In the genomic region with DNA sequence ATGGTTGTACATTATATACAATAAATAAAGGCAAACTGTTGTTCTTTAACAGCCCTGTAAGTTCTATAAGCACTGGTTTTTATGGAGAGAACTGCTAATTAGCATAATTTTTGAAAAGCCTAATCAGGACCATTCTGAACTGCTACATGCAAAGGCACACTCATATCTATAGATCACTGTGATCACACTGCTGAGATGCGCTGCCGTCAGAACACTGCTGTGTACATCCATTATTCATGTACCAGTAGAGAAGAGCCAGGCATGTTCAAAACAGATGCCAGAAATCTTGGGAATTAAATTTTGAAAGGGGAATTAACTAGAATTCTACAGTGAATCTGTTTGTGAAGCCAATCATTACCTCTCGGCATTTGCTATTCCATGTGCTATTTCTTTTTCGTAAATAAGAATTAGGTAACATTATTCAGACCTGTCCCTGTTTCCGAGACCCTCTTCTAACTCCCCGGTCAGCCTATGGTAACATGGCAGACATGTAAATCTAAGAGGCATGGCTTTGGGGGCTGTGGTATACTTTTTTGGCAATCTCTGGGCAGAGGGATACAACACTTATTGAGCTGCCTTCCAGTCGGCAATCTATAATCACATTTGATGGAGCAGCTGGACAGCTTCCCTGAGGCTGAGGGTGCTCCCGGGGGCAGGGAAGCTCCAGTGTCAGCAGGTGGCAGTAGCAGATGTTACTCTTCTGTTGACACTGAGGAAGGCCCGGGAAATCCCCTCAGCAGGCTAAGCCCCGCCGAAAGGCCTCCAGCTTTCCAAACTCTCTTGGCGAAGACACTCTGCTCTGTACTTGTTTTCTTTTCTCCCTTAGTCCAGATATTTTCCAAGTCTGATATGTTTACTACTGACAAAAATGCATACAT, we compare ENCODE assay signal across 8 mouse cellular contexts. TPM values are rescaled to one million over a fixed set of nuclear protein-coding genes. Genes with fewer than 3 reads are reported as not detected.
DNase-seq lines count a peak whose midpoint lies in the region; ATAC-seq and TF ChIP-seq lines count a peak whose summit lies in the region.

No protein-coding gene starts in this region.

- no peak for TF ChIP-seq CTCF in cerebellum, adult 2 months (IDR thresholded peaks at IDR 0.05; ENCODE audit: borderline replicate concordance, insufficient read depth, low read depth, low read length)
- peak; percentile 25; the same call in 1 of the 2 replicates for TF ChIP-seq CTCF in lung, adult 2 months (IDR thresholded peaks at IDR 0.05; ENCODE audit: insufficient read depth, low read length)

- no peaks in the 10 kb centered on the region for H3K9me3 ChIP-seq in stomach, embryonic 16.5 days (replicated peaks; ENCODE audit: control insufficient read depth, low read length)
- H3K9me3 ChIP-seq in liver, embryonic 11.5 days (ENCODE audit: control insufficient read depth, low read length) = no peaks in the 10 kb centered on the region

- H3K9ac ChIP-seq in stomach, embryonic 16.5 days (ENCODE audit: low read length) = no peak overlapping the region
- no peak overlapping the region for H3K9ac ChIP-seq in liver, embryonic 11.5 days (ENCODE audit: low read depth, low read length)

- H3K36me3 ChIP-seq in stomach, embryonic 16.5 days (ENCODE audit: control insufficient read depth, insufficient read depth, low read length) = no peaks in the 10 kb centered on the region
- H3K36me3 ChIP-seq in liver, embryonic 11.5 days (ENCODE audit: control insufficient read depth, insufficient read depth, low read length) = no peaks in the 10 kb centered on the region

- ATAC-seq in stomach, embryonic 16.5 days (ENCODE audit: insufficient read depth, low FRiP score) = peak; percentile 50; the same call in 1 of the 2 replicates
- no peak for ATAC-seq in liver, embryonic 11.5 days (replicated peaks; ENCODE audit: low FRiP score)

- no peaks in the 10 kb centered on the region for H3K27me3 ChIP-seq in cerebellum, adult 2 months (ENCODE audit: control insufficient read depth, insufficient read depth, low read length)
- H3K27me3 ChIP-seq in stomach, embryonic 16.5 days (ENCODE audit: control insufficient read depth, insufficient read depth, low read length) = no peaks in the 10 kb centered on the region
- no peaks in the 10 kb centered on the region for H3K27me3 ChIP-seq in liver, embryonic 11.5 days (replicated peaks; ENCODE audit: control insufficient read depth, insufficient read depth, low read length)

- H3K4me2 ChIP-seq in stomach, embryonic 16.5 days (ENCODE audit: low read depth, low read length) = no peak overlapping the region
- H3K4me2 ChIP-seq in liver, embryonic 11.5 days = no peak overlapping the region

- no peaks in the 10 kb centered on the region for H3K4me1 ChIP-seq in cerebellum, adult 2 months (ENCODE audit: control insufficient read depth, insufficient read depth, low read length)
- H3K4me1 ChIP-seq in lung, adult 2 months (ENCODE audit: control insufficient read depth, insufficient read depth, low read length) = peaks cover 3% of the 10 kb centered on the region; the same call in 1 of the 2 replicates
- H3K4me1 ChIP-seq in stomach, embryonic 16.5 days (ENCODE audit: control insufficient read depth, insufficient read depth, low read length) = no peaks in the 10 kb centered on the region
- H3K4me1 ChIP-seq in liver, embryonic 11.5 days (replicated peaks; ENCODE audit: control insufficient read depth, insufficient read depth, low read length) = no peaks in the 10 kb centered on the region

- H3K27ac ChIP-seq in cerebellum, adult 2 months (ENCODE audit: insufficient read depth, low read length) = no peak overlapping the region
- no peak overlapping the region for H3K27ac ChIP-seq in stomach, embryonic 16.5 days (ENCODE audit: low read length)
- no peak overlapping the region for H3K27ac ChIP-seq in liver, embryonic 11.5 days (ENCODE audit: low read depth, low read length)

- TF ChIP-seq POLR2A in cerebellum, adult 2 months (IDR thresholded peaks at IDR 0.05; ENCODE audit: borderline replicate concordance, insufficient read depth, low read length) = no peak
- TF ChIP-seq POLR2A in lung, adult 2 months (IDR thresholded peaks at IDR 0.05; ENCODE audit: borderline replicate concordance, extremely low read depth, low read depth, low read length) = no peak

- H3K4me3 ChIP-seq in cerebellum, adult 2 months (replicated peaks; ENCODE audit: insufficient read depth, low read depth, low read length) = no peak overlapping the region
- no peak overlapping the region for H3K4me3 ChIP-seq in lung, adult 2 months (replicated peaks; ENCODE audit: extremely low read depth, low read depth, low read length)
- H3K4me3 ChIP-seq in stomach, embryonic 16.5 days (replicated peaks; ENCODE audit: low read length) = no peak overlapping the region
- no peak overlapping the region for H3K4me3 ChIP-seq in liver, embryonic 11.5 days (ENCODE audit: low read depth, low read length)

- WGBS in cerebellum, adult 2 months = 37% methylated on average over 12 of the region's 12 CpGs
- 48% methylated on average over 12 of the region's 12 CpGs for WGBS in lung, adult 2 months
- 36% methylated on average over 12 of the region's 12 CpGs for WGBS in stomach, embryonic 16.5 days
- WGBS in liver, embryonic 11.5 days = 59% methylated on average over 12 of the region's 12 CpGs

- peak; percentile 21 to 59 for DNase-seq in cerebellum, postnatal 10 days
- no peak for DNase-seq in cerebellum, adult 2 months
- DNase-seq in lung, adult 2 months = no peak
- no peak for DNase-seq in lung, postnatal 25 days (ENCODE audit: low spot score)
- DNase-seq in lung, postnatal 10 days = peak; percentile 34
- DNase-seq in natural killer cell, adult 2 months (ENCODE audit: low spot score in 2 of 2) = no peak
- DNase-seq in liver, embryonic 11.5 days (ENCODE audit: low spot score) = no peak

RNA-seq across cellular contexts. Expression of a gene that starts 25.2 kb away (rescaled TPM):
- polyA plus RNA-seq in cerebellum, adult 2 months (2012; rRNA removed) = 3.8 and 3.9 TPM in 2 replicates
- 93.4 and 113 TPM in 2 replicates for polyA plus RNA-seq in lung, adult 2 months (2012; rRNA removed)
- polyA plus RNA-seq in stomach, embryonic 16.5 days (2015; fragmentation: Nextera tagmentation; extraction: Ambion mirVana) = 4.0 TPM in 2 replicates
- polyA plus RNA-seq in liver, embryonic 11.5 days (2014; fragmentation: Nextera tagmentation; extraction: Ambion mirVana) = 1.5 and 2.1 TPM in 2 replicates

Comparison
In these comparisons a context has a peak if more than half of its experiments do, and no peak if none do; other contexts are left out.
1. DNase-seq: peak in cerebellum, postnatal 10 days (2 of 2) and lung, postnatal 10 days (single experiment); none in cerebellum, adult 2 months (0 of 2), lung, adult 2 months (single experiment), lung, postnatal 25 days (single experiment), natural killer cell, adult 2 months (0 of 2) and liver, embryonic 11.5 days (single experiment).
2. RNA of a gene that starts 25.2 kb away (polyA plus RNA-seq): 93.4 to 113 TPM in lung, adult 2 months; 4.0 TPM in stomach, embryonic 16.5 days, 3.8 to 3.9 TPM in cerebellum, adult 2 months and 1.5 to 2.1 TPM in liver, embryonic 11.5 days; every median in the first group is over 10 times any median in the second.